Mouse (Mus musculus): ENCODE results near the gene Metap2.

- TF ChIP-seq CTCF (IDR thresholded peaks at IDR 0.05; ENCODE audit: control insufficient read depth, insufficient read depth, low read length) (no peak), POLR2A (IDR thresholded peaks at IDR 0.05; ENCODE audit: borderline replicate concordance, control insufficient read depth, low read depth, low read length) (no peak)
These were observed 2.4 kb upstream of the Metap2 start for GRCm38 (mm10) chr10:93899303-93899702.
